Mouse (Mus musculus): ENCODE results near the gene Cmtm4. TPM values are rescaled to one million over a fixed set of nuclear protein-coding genes. Genes with fewer than 3 reads are reported as not detected.
A peak's percentile ranks its signal among the peaks of the same experiment; 100 is the strongest.

The Cmtm4 gene
- total and polyA plus RNA-seq, 2 experiments from 2014 or later: 2.7 to 39.8 TPM

GRCm38 (mm10) chr8:104342426-104342825 is 53.2 kb downstream of the Cmtm4 start:
- H3K36me3 ChIP-seq (ENCODE audit: insufficient read depth, low read length): 0 out of 2 replicates have a peak, but pooled peaks cover 2% of the 10 kb centered on the region
- ATAC-seq (ENCODE audit: low FRiP score): no peak
- H3K4me2 ChIP-seq (ENCODE audit: low read depth, low read length, poor library complexity, severe bottlenecking): no peak overlapping the region

GRCm38 (mm10) chr8:104341678-104342077 is 53.9 kb downstream of the Cmtm4 start:
- no peaks in the 10 kb centered on the region for H3K9me3 ChIP-seq (ENCODE audit: low read length)
- TF ChIP-seq CTCF (IDR thresholded peaks at IDR 0.05): no peak
- H3K36me3 ChIP-seq (ENCODE audit: insufficient read depth, low read length): 0 out of 2 replicates have a peak, but pooled peaks cover 2% of the 10 kb centered on the region
- H3K4me2 ChIP-seq (ENCODE audit: low read depth, low read length, poor library complexity, severe bottlenecking): peak overlapping the region; percentile 89
- DNase-seq (ENCODE audit: low spot score) (no peak), ATAC-seq (ENCODE audit: low FRiP score) (0 out of 2 replicates have a peak, but pooled peaks have one; percentile 5)
- WGBS: 42% methylated on average over 6 of the region's 6 CpGs
- H3K9ac ChIP-seq (replicated peaks; ENCODE audit: low read length, poor library complexity, severe bottlenecking): no peak overlapping the region
- H3K27me3 ChIP-seq (ENCODE audit: insufficient read depth, low read length): no peaks in the 10 kb centered on the region
- no peaks in the 10 kb centered on the region for H3K4me1 ChIP-seq (ENCODE audit: insufficient read depth, low read length)
- H3K27ac ChIP-seq (ENCODE audit: low read depth, low read length): no peak overlapping the region
- peak overlapping the region; percentile 59; the same call in 1 of the 2 replicates for H3K4me3 ChIP-seq (ENCODE audit: low read depth, low read length)

More at GRCm38 (mm10) chr8:104342426-104342825, 53.2 kb downstream of the Cmtm4 start:
- WGBS: 93% methylated on average over 5 of the region's 5 CpGs
- Histone ChIP-seq H3K4me3 (ENCODE audit: low read depth, low read length) (no peak overlapping the region), H3K9ac (replicated peaks; ENCODE audit: low read length, poor library complexity, severe bottlenecking) (no peak overlapping the region), H3K27ac (ENCODE audit: low read depth, low read length) (no peak overlapping the region), H3K27me3 (ENCODE audit: insufficient read depth, low read length) (no peaks in the 10 kb centered on the region), H3K9me3 (ENCODE audit: low read length) (no peaks in the 10 kb centered on the region), H3K4me1 (ENCODE audit: insufficient read depth, low read length) (no peaks in the 10 kb centered on the region)
- no peak for TF ChIP-seq CTCF (IDR thresholded peaks at IDR 0.05)
- DNase-seq (ENCODE audit: low spot score): no peak

GRCm38 (mm10) chr8:104341106-104341561 is 54.5 kb downstream of the Cmtm4 start:
- no peak for TF ChIP-seq CTCF (IDR thresholded peaks at IDR 0.05)
- Histone ChIP-seq H3K4me3 (ENCODE audit: low read depth, low read length) (peak overlapping the region; percentile 59), H3K36me3 (ENCODE audit: insufficient read depth, low read length) (0 out of 2 replicates have a peak, but pooled peaks cover 2% of the 10 kb centered on the region), H3K4me1 (ENCODE audit: insufficient read depth, low read length) (no peaks in the 10 kb centered on the region), H3K27me3 (ENCODE audit: insufficient read depth, low read length) (no peaks in the 10 kb centered on the region), H3K4me2 (ENCODE audit: low read depth, low read length, poor library complexity, severe bottlenecking) (peak overlapping the region; percentile 89), H3K27ac (ENCODE audit: low read depth, low read length) (peak overlapping the region; percentile 48), H3K9me3 (ENCODE audit: low read length) (no peaks in the 10 kb centered on the region), H3K9ac (replicated peaks; ENCODE audit: low read length, poor library complexity, severe bottlenecking) (peak overlapping the region; percentile 63)
- 0% methylated on average over 22 of the region's 24 CpGs for WGBS
- DNase-seq (ENCODE audit: low spot score): peak; percentile 83
- ATAC-seq (ENCODE audit: low FRiP score): peak; percentile 67

- H3K27ac ChIP-seq (ENCODE audit: low read depth, low read length): peak overlapping the region; percentile 48
- peak overlapping the region; percentile 59 for H3K4me3 ChIP-seq (ENCODE audit: low read depth, low read length)
- peak; percentile 73 for DNase-seq (ENCODE audit: low spot score)
- peak overlapping the region; percentile 63 for H3K9ac ChIP-seq (replicated peaks; ENCODE audit: low read length, poor library complexity, severe bottlenecking)
- no peaks in the 10 kb centered on the region for H3K9me3 ChIP-seq (ENCODE audit: low read length)
- H3K4me2 ChIP-seq (ENCODE audit: low read depth, low read length, poor library complexity, severe bottlenecking): peak overlapping the region; percentile 89
- H3K36me3 ChIP-seq (ENCODE audit: insufficient read depth, low read length): 0 out of 2 replicates have a peak, but pooled peaks cover 2% of the 10 kb centered on the region
- H3K27me3 ChIP-seq (ENCODE audit: insufficient read depth, low read length): no peaks in the 10 kb centered on the region
- peak; percentile 68 for ATAC-seq (ENCODE audit: low FRiP score)
- no peaks in the 10 kb centered on the region for H3K4me1 ChIP-seq (ENCODE audit: insufficient read depth, low read length)
- under 1% methylated on average over 52 of the region's 54 CpGs for WGBS
- TF ChIP-seq CTCF (IDR thresholded peaks at IDR 0.05): peak; percentile 70
These were observed 55.1 kb downstream of the Cmtm4 start for GRCm38 (mm10) chr8:104340233-104341105.

- no peaks in the 10 kb centered on the region for H3K27me3 ChIP-seq (ENCODE audit: insufficient read depth, low read length)
- no peak for TF ChIP-seq CTCF (IDR thresholded peaks at IDR 0.05)
- DNase-seq (ENCODE audit: low spot score) (no peak), ATAC-seq (ENCODE audit: low FRiP score) (no peak)
- peak overlapping the region; percentile 59 for H3K4me3 ChIP-seq (ENCODE audit: low read depth, low read length)
- H3K36me3 ChIP-seq (ENCODE audit: insufficient read depth, low read length): 0 out of 2 replicates have a peak, but pooled peaks cover 2% of the 10 kb centered on the region
- H3K27ac ChIP-seq (ENCODE audit: low read depth, low read length): peak overlapping the region; percentile 12; the same call in 1 of the 2 replicates
- H3K9ac ChIP-seq (replicated peaks; ENCODE audit: low read length, poor library complexity, severe bottlenecking): peak overlapping the region; percentile 63
- no peaks in the 10 kb centered on the region for H3K9me3 ChIP-seq (ENCODE audit: low read length)
- H3K4me1 ChIP-seq (ENCODE audit: insufficient read depth, low read length): no peaks in the 10 kb centered on the region
- WGBS: 2% methylated on average over 6 of the region's 6 CpGs
- H3K4me2 ChIP-seq (ENCODE audit: low read depth, low read length, poor library complexity, severe bottlenecking): peak overlapping the region; percentile 89
These were observed 55.7 kb downstream of the Cmtm4 start for GRCm38 (mm10) chr8:104339983-104340232.
